24 mouse cellular contexts compared by ENCODE assay signal in genomic region chr14:8119454-8119853, GRCm38 (mm10).
"Had no signal": no experiment of that assay in that cellular context is flagged by ENCODE, and none has a peak within 500 bp of the region (broad histone marks: within the 10 kb centered on the region; RNA-seq: fewer than 3 reads in every experiment).

No protein-coding gene starts in this region.

- DNase-seq: gastrocnemius, adult 2 months; gastrocnemius, postnatal 10 days; gastrocnemius, postnatal 25 days; heart, adult 18-20 months; heart, postnatal 10 days; heart, postnatal 36 days; kidney, adult 18-20 months; kidney, adult 8-10 months; kidney, postnatal 10 days; kidney, postnatal 25 days; kidney, postnatal 4 days; left cerebral cortex, postnatal 4 days had no signal

- H3K27me3 ChIP-seq: heart, embryonic 12.5 days; hindbrain, embryonic 13.5 days; intestine, embryonic 15.5 days; limb, embryonic 13.5 days; limb, embryonic 15.5 days had no signal

- H3K9ac ChIP-seq: heart, embryonic 12.5 days; hindbrain, embryonic 13.5 days; intestine, embryonic 15.5 days; limb, embryonic 13.5 days; limb, embryonic 15.5 days; liver, embryonic 14.5 days had no signal

- H3K4me3 ChIP-seq: gastrocnemius, adult 2 months; heart, embryonic 10.5 days; heart, embryonic 12.5 days; hindbrain, embryonic 13.5 days; intestine, embryonic 15.5 days; layer of hippocampus, adult 2 months; left cerebral cortex, adult 2 months; limb, embryonic 13.5 days; limb, embryonic 15.5 days had no signal

- H3K4me2 ChIP-seq: heart, embryonic 12.5 days; hindbrain, embryonic 13.5 days; intestine, embryonic 15.5 days; limb, embryonic 13.5 days; limb, embryonic 15.5 days had no signal

- H3K9me3 ChIP-seq: heart, embryonic 10.5 days; heart, embryonic 12.5 days; hindbrain, embryonic 13.5 days; intestine, embryonic 15.5 days; limb, embryonic 13.5 days; limb, embryonic 15.5 days had no signal

- ATAC-seq: hindbrain, embryonic 16.5 days; inflammation-experienced regulatory T-cells, adult 6 months; intestine, embryonic 15.5 days; intestine, postnatal 0 days had no signal

- H3K4me1 ChIP-seq: heart, embryonic 10.5 days; hindbrain, embryonic 13.5 days; intestine, embryonic 15.5 days; limb, embryonic 13.5 days; limb, embryonic 15.5 days had no signal

- H3K27ac ChIP-seq: gastrocnemius, adult 2 months; heart, embryonic 10.5 days; hindbrain, embryonic 13.5 days; intestine, embryonic 15.5 days; layer of hippocampus, adult 2 months; left cerebral cortex, adult 2 months; limb, embryonic 13.5 days; limb, embryonic 15.5 days; liver, embryonic 14.5 days had no signal

- H3K36me3 ChIP-seq: intestine, embryonic 15.5 days had no signal
